Mouse (Mus musculus): ENCODE results near the gene Pp2d1. TPM values are rescaled to one million over a fixed set of nuclear protein-coding genes. Genes with fewer than 3 reads are reported as not detected.
"Not testable (repeated sequence)": the region's sequence is repeated elsewhere in the genome, so short reads cannot be mapped to it uniquely, and the experiment has no call there.

Gene Pp2d1
- not detected in 2 replicates for polyA plus RNA-seq (2012; ENCODE audit: insufficient read depth, insufficient read length, low replicate concordance, missing spikeins)

GRCm38 (mm10) chr17:53539351-53539750, at the start of gene Pp2d1:
Gene Pp2d1, minus strand, starts transcription at chr17:53539451.
- H3K4me1 ChIP-seq (ENCODE audit: control insufficient read depth, insufficient read depth, low read length); H3K4me3 ChIP-seq (ENCODE audit: insufficient read depth, low read depth, low read length); H3K27ac ChIP-seq (ENCODE audit: insufficient read depth, low read depth, low read length): not testable (repeated sequence)
- 96% methylated on average over 2 of the region's 2 CpGs for WGBS

GRCm38 (mm10) chr17:53588097-53588855, 49.0 kb upstream of the Pp2d1 start:
- peak overlapping the region; percentile 71 for H3K27ac ChIP-seq (ENCODE audit: insufficient read depth, low read depth, low read length)
- WGBS, result 87% methylated on average over 9 of the region's 9 CpGs
- TF ChIP-seq POLR2A (IDR thresholded peaks at IDR 0.05; ENCODE audit: insufficient read depth, low read depth, low read length) (no peak), CTCF (IDR thresholded peaks at IDR 0.05; ENCODE audit: insufficient read depth, low read depth, low read length) (no peak)
- peaks cover 9% of the 10 kb centered on the region for H3K4me1 ChIP-seq (ENCODE audit: control insufficient read depth, insufficient read depth, low read length)
- H3K4me3 ChIP-seq (ENCODE audit: insufficient read depth, low read depth, low read length), result no peak overlapping the region

- TF ChIP-seq POLR2A (IDR thresholded peaks at IDR 0.05; ENCODE audit: insufficient read depth, low read depth, low read length) (no peak), CTCF (IDR thresholded peaks at IDR 0.05; ENCODE audit: insufficient read depth, low read depth, low read length) (no peak)
Observed at GRCm38 (mm10) chr17:53587074-53587851, 48.0 kb upstream of the Pp2d1 start.

GRCm38 (mm10) chr17:53583846-53584579, 44.8 kb upstream of the Pp2d1 start:
- Histone ChIP-seq H3K4me3 (ENCODE audit: insufficient read depth, low read depth, low read length) (no peak overlapping the region), H3K27ac (ENCODE audit: insufficient read depth, low read depth, low read length) (no peak overlapping the region), H3K4me1 (ENCODE audit: control insufficient read depth, insufficient read depth, low read length) (peaks cover 11% of the 10 kb centered on the region)
- WGBS, result 74% methylated on average over 11 of the region's 11 CpGs
- no peak for TF ChIP-seq POLR2A (IDR thresholded peaks at IDR 0.05; ENCODE audit: insufficient read depth, low read depth, low read length)
- TF ChIP-seq CTCF (IDR thresholded peaks at IDR 0.05; ENCODE audit: insufficient read depth, low read depth, low read length), result no peak

More at GRCm38 (mm10) chr17:53587074-53587851, 48.0 kb upstream of the Pp2d1 start:
- no peak overlapping the region for H3K4me3 ChIP-seq (ENCODE audit: insufficient read depth, low read depth, low read length)
- H3K4me1 ChIP-seq (ENCODE audit: control insufficient read depth, insufficient read depth, low read length), result peaks cover 9% of the 10 kb centered on the region
- WGBS, result 12% methylated on average over 14 of the region's 14 CpGs
- peak overlapping the region; percentile 71 for H3K27ac ChIP-seq (ENCODE audit: insufficient read depth, low read depth, low read length)

- Histone ChIP-seq H3K4me3 (ENCODE audit: insufficient read depth, low read depth, low read length) (no peak overlapping the region), H3K27ac (ENCODE audit: insufficient read depth, low read depth, low read length) (no peak overlapping the region), H3K4me1 (ENCODE audit: control insufficient read depth, insufficient read depth, low read length) (peaks cover 18% of the 10 kb centered on the region)
- TF ChIP-seq CTCF (IDR thresholded peaks at IDR 0.05; ENCODE audit: insufficient read depth, low read depth, low read length) (no peak), POLR2A (IDR thresholded peaks at IDR 0.05; ENCODE audit: insufficient read depth, low read depth, low read length) (no peak)
- 73% methylated on average over 7 of the region's 7 CpGs for WGBS
Observed at GRCm38 (mm10) chr17:53582805-53583204, 43.6 kb upstream of the Pp2d1 start.

GRCm38 (mm10) chr17:53582026-53582585, 42.9 kb upstream of the Pp2d1 start:
- TF ChIP-seq CTCF (IDR thresholded peaks at IDR 0.05; ENCODE audit: insufficient read depth, low read depth, low read length), result no peak
- TF ChIP-seq POLR2A (IDR thresholded peaks at IDR 0.05; ENCODE audit: insufficient read depth, low read depth, low read length), result no peak
- Histone ChIP-seq H3K27ac (ENCODE audit: insufficient read depth, low read depth, low read length) (no peak overlapping the region), H3K4me1 (ENCODE audit: control insufficient read depth, insufficient read depth, low read length) (peaks cover 13% of the 10 kb centered on the region), H3K4me3 (ENCODE audit: insufficient read depth, low read depth, low read length) (no peak overlapping the region)
- 61% methylated on average over 4 of the region's 4 CpGs for WGBS

- H3K4me3 ChIP-seq (ENCODE audit: insufficient read depth, low read depth, low read length), result no peak overlapping the region
- TF ChIP-seq POLR2A (IDR thresholded peaks at IDR 0.05; ENCODE audit: insufficient read depth, low read depth, low read length) (no peak), CTCF (IDR thresholded peaks at IDR 0.05; ENCODE audit: insufficient read depth, low read depth, low read length) (no peak)
- peaks cover 10% of the 10 kb centered on the region; the same call in 1 of the 2 replicates for H3K4me1 ChIP-seq (ENCODE audit: control insufficient read depth, insufficient read depth, low read length)
- no peak overlapping the region for H3K27ac ChIP-seq (ENCODE audit: insufficient read depth, low read depth, low read length)
- 70% methylated on average over 3 of the region's 3 CpGs for WGBS
Observed at GRCm38 (mm10) chr17:53580237-53580636, 41.0 kb upstream of the Pp2d1 start.

- Histone ChIP-seq H3K4me1 (ENCODE audit: control insufficient read depth, insufficient read depth, low read length) (peaks cover 10% of the 10 kb centered on the region; the same call in 1 of the 2 replicates), H3K27ac (ENCODE audit: insufficient read depth, low read depth, low read length) (no peak overlapping the region), H3K4me3 (ENCODE audit: insufficient read depth, low read depth, low read length) (no peak overlapping the region)
- TF ChIP-seq CTCF (IDR thresholded peaks at IDR 0.05; ENCODE audit: insufficient read depth, low read depth, low read length) (no peak), POLR2A (IDR thresholded peaks at IDR 0.05; ENCODE audit: insufficient read depth, low read depth, low read length) (no peak)
- 64% methylated on average over 4 of the region's 4 CpGs for WGBS
Observed at GRCm38 (mm10) chr17:53579612-53580011, 40.4 kb upstream of the Pp2d1 start.

Measured in olfactory bulb, adult 2 months (tissue).